Mouse (Mus musculus): ENCODE results near the gene Slc2a10. TPM values are rescaled to one million over a fixed set of nuclear protein-coding genes. Genes with fewer than 3 reads are reported as not detected.

The Slc2a10 gene
- polyA plus RNA-seq (2014; fragmentation: Illumina TruSeq; extraction: RNeasy Lipid Tissue Mini Kit (QIAGEN cat#74804); ENCODE audit: low read depth, low replicate concordance) = 2.3 TPM

DNA sequence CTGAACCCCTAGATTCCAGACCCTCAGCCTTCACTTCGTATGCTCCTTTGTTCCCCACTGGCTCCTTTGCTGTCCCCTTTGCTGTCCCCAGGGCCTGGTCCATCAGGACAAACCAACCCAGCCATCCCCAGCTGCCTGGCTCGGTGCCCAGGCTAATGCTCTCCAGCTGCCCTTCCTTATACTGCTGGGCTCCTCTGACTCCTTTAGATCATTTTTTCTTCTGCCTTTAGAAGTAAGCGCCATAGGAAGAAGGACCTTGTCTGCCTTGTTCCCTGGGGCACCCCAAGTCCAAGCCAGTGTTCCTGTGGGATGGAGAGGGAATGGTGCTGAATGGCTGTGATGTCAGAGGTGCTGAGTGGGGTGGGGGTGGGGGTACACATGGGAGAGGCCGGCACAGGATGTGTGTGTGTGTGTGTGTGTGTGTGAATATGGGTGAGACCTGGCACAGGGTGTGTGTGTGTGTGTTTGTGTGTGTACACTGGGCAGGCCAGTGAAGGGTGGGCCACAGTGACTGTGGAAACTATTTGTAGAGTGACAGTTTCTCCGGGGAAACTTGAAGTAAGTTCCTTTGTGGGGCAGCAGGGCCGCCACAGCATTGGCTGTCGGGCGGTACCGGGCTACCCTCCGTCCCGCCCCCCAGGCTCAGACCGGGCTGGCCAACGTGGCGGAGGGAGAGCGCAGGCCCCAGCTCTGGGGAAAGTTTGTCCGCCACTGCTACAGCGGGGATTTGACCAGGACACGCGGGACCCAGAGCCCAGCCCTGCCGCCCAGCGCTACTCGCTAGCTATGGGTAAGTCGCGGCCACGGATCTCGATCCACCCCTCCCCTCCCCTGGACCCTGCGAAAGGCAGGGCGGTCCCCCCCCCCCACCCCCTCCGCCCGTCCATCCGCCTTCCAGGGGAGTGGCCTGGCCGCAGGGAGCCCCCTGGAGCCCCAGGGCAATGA, at the start of gene Slc2a10:
TSS of gene Slc2a10 (plus strand) at position 529 of the 945 bp plus-strand sequence.

DNA sequence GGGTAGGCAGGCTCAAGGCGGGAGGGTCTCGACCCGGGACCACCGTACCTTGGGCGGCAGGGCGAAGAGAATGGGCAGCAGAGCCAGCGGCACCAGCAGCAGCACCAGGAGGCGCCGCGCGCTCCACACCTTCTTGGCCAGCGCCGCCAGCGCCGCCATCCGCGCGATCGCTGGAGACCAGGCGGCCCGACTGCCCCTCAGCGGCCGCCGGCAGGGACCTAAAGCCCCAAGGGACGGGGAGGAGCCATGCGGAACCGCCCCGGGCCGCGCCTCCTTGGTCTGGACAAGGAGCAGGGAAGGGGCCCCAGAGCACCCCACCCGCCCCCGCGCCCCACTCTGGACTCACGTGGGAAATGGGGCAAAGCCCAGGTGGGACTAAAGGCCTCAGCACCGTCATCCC, 30.6 kb upstream of the Slc2a10 start, which contains the start of gene Slc13a3:
TSS of gene Slc13a3 (minus strand) at position 228 of the 400 bp plus-strand sequence.

DNA sequence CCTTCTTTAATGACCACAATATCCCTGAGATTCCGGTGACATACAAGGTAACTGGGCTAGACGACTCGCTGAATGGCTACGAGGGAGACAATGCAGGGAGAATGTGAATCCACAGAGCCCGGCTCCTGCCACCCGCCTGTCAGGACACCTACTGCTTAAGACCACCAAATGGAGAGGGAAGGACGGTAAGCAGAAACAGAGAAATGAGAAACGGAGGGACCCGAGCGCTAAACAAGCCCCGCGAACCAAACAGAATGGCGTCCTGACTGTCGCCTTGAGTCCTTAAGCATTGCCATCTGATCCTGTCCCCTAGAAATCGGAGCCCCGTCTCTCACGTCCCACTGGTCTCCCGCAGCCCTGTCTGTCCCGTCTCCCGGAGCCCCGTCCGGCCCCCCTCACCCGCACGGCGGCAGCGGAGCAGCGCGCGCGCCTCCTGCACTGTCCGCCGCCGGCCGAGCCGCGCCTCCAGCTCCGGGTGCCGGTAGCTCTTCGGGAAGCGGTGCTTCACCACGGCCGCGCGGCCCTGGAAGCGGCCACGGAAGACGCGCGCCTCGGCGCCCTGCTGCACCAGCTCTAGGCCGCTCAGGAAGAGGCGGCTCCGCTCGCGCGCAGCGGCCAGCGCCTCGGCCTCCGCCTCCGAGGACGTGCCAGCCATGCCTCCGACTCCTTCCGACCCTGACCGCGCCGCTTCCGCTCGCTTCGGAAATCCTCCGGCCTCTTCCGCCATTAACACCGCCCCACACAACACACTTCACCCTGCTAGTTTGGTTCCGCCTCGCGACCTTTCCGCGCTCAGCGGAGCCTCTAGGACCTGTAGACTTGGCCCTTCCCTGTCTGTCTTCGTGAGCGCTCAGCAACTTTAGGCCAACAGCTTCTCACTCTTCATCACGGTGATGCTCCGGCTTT, 10.7 kb upstream of the Slc2a10 start, which contains the start of gene Trp53rka:
TSS of gene Trp53rka (minus strand) at position 677 of the 906 bp plus-strand sequence.

Other genes starting within 250 kb of the Slc2a10 start
- gene Slc35c2, start 215.9 kb upstream of the Slc2a10 start, polyA plus RNA-seq (2014; fragmentation: Illumina TruSeq; extraction: RNeasy Lipid Tissue Mini Kit (QIAGEN cat#74804); ENCODE audit: low read depth, low replicate concordance) = 21.7 TPM
- 17.1 TPM for gene Elmo2, start 177.3 kb upstream of the Slc2a10 start, polyA plus RNA-seq (2014; fragmentation: Illumina TruSeq; extraction: RNeasy Lipid Tissue Mini Kit (QIAGEN cat#74804); ENCODE audit: low read depth, low replicate concordance)
- gene Zfp663, start 135.1 kb upstream of the Slc2a10 start, polyA plus RNA-seq (2014; fragmentation: Illumina TruSeq; extraction: RNeasy Lipid Tissue Mini Kit (QIAGEN cat#74804); ENCODE audit: low read depth, low replicate concordance) = not detected
- gene Zfp334, start 115.5 kb upstream of the Slc2a10 start, polyA plus RNA-seq (2014; fragmentation: Illumina TruSeq; extraction: RNeasy Lipid Tissue Mini Kit (QIAGEN cat#74804); ENCODE audit: low read depth, low replicate concordance) = 1.6 TPM
- gene Ocstamp, start 103.4 kb upstream of the Slc2a10 start, polyA plus RNA-seq (2014; fragmentation: Illumina TruSeq; extraction: RNeasy Lipid Tissue Mini Kit (QIAGEN cat#74804); ENCODE audit: low read depth, low replicate concordance) = not detected
- gene Slc13a3, start 30.6 kb upstream of the Slc2a10 start, polyA plus RNA-seq (2014; fragmentation: Illumina TruSeq; extraction: RNeasy Lipid Tissue Mini Kit (QIAGEN cat#74804); ENCODE audit: low read depth, low replicate concordance) = 0.13 TPM
- 11.3 TPM for gene Trp53rka, start 10.5 kb upstream of the Slc2a10 start, polyA plus RNA-seq (2014; fragmentation: Illumina TruSeq; extraction: RNeasy Lipid Tissue Mini Kit (QIAGEN cat#74804); ENCODE audit: low read depth, low replicate concordance)
- gene Eya2, start 91.2 kb downstream of the Slc2a10 start, polyA plus RNA-seq (2014; fragmentation: Illumina TruSeq; extraction: RNeasy Lipid Tissue Mini Kit (QIAGEN cat#74804); ENCODE audit: low read depth, low replicate concordance) = 1.2 TPM